Mouse (Mus musculus) lung, postnatal 14 days (tissue): ENCODE results near the gene Nfatc2.

Source experiments
- DNase-seq: peaks from one replicate; pipeline ENCODE4 v3.0.0; 2021

Gene Nfatc2

GRCm38 (mm10) chr2:168577381-168577780 lies 24.1 kb downstream of the Nfatc2 start:
- DNase-seq, result no peak

- DNase-seq, result no peak
Observed at GRCm38 (mm10) chr2:168575834-168576233, 25.6 kb downstream of the Nfatc2 start.

- no peak for DNase-seq
Observed at GRCm38 (mm10) chr2:168574934-168575333, 26.5 kb downstream of the Nfatc2 start.

GRCm38 (mm10) chr2:168573866-168574265 lies 27.6 kb downstream of the Nfatc2 start:
- no peak for DNase-seq

- DNase-seq, result no peak
Observed at GRCm38 (mm10) chr2:168571241-168571640, 30.2 kb downstream of the Nfatc2 start.

GRCm38 (mm10) chr2:168565538-168566253 lies 35.8 kb downstream of the Nfatc2 start:
- no peak for DNase-seq

- no peak for DNase-seq
Observed at GRCm38 (mm10) chr2:168563184-168563583, 38.3 kb downstream of the Nfatc2 start.

- no peak for DNase-seq
Observed at GRCm38 (mm10) chr2:168557035-168557434, 44.4 kb downstream of the Nfatc2 start.

GRCm38 (mm10) chr2:168555897-168556670 lies 45.4 kb downstream of the Nfatc2 start:
- peak; percentile 29 for DNase-seq

- peak; percentile 42 for DNase-seq
Observed at GRCm38 (mm10) chr2:168553541-168553961, 47.9 kb downstream of the Nfatc2 start.

- no peak for DNase-seq
Observed at GRCm38 (mm10) chr2:168552405-168552804, 49.1 kb downstream of the Nfatc2 start.

- no peak for DNase-seq
Observed at GRCm38 (mm10) chr2:168551218-168551617, 50.2 kb downstream of the Nfatc2 start.

GRCm38 (mm10) chr2:168549326-168549725 lies 52.1 kb downstream of the Nfatc2 start:
- DNase-seq, result no peak

GRCm38 (mm10) chr2:168548008-168548407 lies 53.4 kb downstream of the Nfatc2 start:
- no peak for DNase-seq

- no peak for DNase-seq
Observed at GRCm38 (mm10) chr2:168545901-168546557, 55.4 kb downstream of the Nfatc2 start.

- peak; percentile 80 for DNase-seq
Observed at GRCm38 (mm10) chr2:168544102-168544501, 57.4 kb downstream of the Nfatc2 start.

GRCm38 (mm10) chr2:168543026-168543425 lies 58.4 kb downstream of the Nfatc2 start:
- no peak for DNase-seq

- no peak for DNase-seq
Observed at GRCm38 (mm10) chr2:168541223-168541622, 60.2 kb downstream of the Nfatc2 start.

GRCm38 (mm10) chr2:168539594-168540222 lies 61.7 kb downstream of the Nfatc2 start:
- DNase-seq, result no peak

GRCm38 (mm10) chr2:168539026-168539425 lies 62.4 kb downstream of the Nfatc2 start:
- no peak for DNase-seq

- DNase-seq, result no peak
Observed at GRCm38 (mm10) chr2:168532061-168532833, 69.2 kb downstream of the Nfatc2 start.

GRCm38 (mm10) chr2:168528551-168528950 lies 72.9 kb downstream of the Nfatc2 start:
- no peak for DNase-seq
